Mouse (Mus musculus): ENCODE results near the gene Agl. TPM values are rescaled to one million over a fixed set of nuclear protein-coding genes. Genes with fewer than 3 reads are reported as not detected.
A peak's percentile ranks its signal among the peaks of the same experiment; 100 is the strongest.
"Not testable (repeated sequence)": the region's sequence is repeated elsewhere in the genome, so short reads cannot be mapped to it uniquely, and the experiment has no call there.

Agl gene
- polyA plus RNA-seq, 1 experiment: 20.8 TPM

- H3K4me1 ChIP-seq (ENCODE audit: control insufficient read depth, insufficient read depth, low read length); H3K4me3 ChIP-seq (replicated peaks; ENCODE audit: insufficient read depth, low read depth, low read length); DNase-seq; H3K27me3 ChIP-seq (ENCODE audit: control insufficient read depth, insufficient read depth, low read length); H3K27ac ChIP-seq (ENCODE audit: insufficient read depth, low read length): not testable (repeated sequence)
- 93% methylated on average over 7 of the region's 7 CpGs for WGBS
- TF ChIP-seq CTCF (IDR thresholded peaks at IDR 0.05; ENCODE audit: borderline replicate concordance, insufficient read depth, low read depth, low read length): peak; percentile 48; the same call in 1 of the 2 replicates
These were observed 41.0 kb downstream of the Agl start for GRCm38 (mm10) chr3:116766963-116767362.

GRCm38 (mm10) chr3:116752818-116753217, 55.1 kb downstream of the Agl start:
- WGBS: 78% methylated on average over 8 of the region's 8 CpGs
- no peak overlapping the region for H3K27ac ChIP-seq (ENCODE audit: insufficient read depth, low read length)
- no peak overlapping the region for H3K4me3 ChIP-seq (replicated peaks; ENCODE audit: insufficient read depth, low read depth, low read length)
- no peaks in the 10 kb centered on the region for H3K4me1 ChIP-seq (ENCODE audit: control insufficient read depth, insufficient read depth, low read length)
- DNase-seq: no peak
- H3K27me3 ChIP-seq (ENCODE audit: control insufficient read depth, insufficient read depth, low read length): no peaks in the 10 kb centered on the region
- TF ChIP-seq POLR2A (IDR thresholded peaks at IDR 0.05; ENCODE audit: borderline replicate concordance, insufficient read depth, low read length) (no peak), CTCF (IDR thresholded peaks at IDR 0.05; ENCODE audit: borderline replicate concordance, insufficient read depth, low read depth, low read length) (no peak)

DNA sequence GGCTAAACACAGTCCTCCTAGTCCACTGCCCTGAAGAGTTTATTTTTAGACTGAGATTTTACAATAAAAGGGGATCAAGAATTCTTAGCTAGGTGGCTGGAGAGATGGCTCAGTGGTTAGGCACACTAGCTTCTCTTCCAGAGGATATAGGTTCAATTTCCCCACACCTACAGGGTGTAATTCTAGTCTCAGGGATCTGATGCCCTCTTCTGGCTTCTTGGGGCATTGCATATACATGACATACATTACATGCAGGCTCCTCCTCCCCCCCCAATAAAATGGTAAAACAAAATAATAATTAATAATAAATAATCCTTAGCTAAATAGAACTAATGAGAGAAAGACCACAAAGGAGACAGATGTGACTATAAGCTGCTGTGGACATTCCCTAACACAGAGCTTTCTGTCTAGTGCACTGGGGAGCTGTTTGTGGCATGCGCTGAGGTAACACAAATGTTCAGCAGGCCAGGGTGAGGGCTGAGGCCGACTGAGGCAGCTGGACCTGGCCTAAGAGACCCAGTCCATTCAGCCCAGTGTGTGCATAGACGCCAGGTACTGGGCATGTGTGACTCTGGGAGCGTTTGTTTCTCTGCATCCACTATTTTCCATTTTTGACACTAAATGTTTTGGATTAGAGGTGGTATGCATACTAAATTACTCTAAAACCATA, 56.6 kb downstream of the Agl start:
- no peak overlapping the region for H3K4me3 ChIP-seq (replicated peaks; ENCODE audit: insufficient read depth, low read depth, low read length)
- peak; percentile 33 to 39 for DNase-seq
- TF ChIP-seq CTCF (IDR thresholded peaks at IDR 0.05; ENCODE audit: borderline replicate concordance, insufficient read depth, low read depth, low read length) (peak; percentile 36; the same call in 1 of the 2 replicates), POLR2A (IDR thresholded peaks at IDR 0.05; ENCODE audit: borderline replicate concordance, insufficient read depth, low read length) (no peak)
- no peaks in the 10 kb centered on the region for H3K4me1 ChIP-seq (ENCODE audit: control insufficient read depth, insufficient read depth, low read length)
- H3K27ac ChIP-seq (ENCODE audit: insufficient read depth, low read length): no peak overlapping the region
- 82% methylated on average over 4 of the region's 4 CpGs for WGBS
- no peaks in the 10 kb centered on the region for H3K27me3 ChIP-seq (ENCODE audit: control insufficient read depth, insufficient read depth, low read length)

DNA sequence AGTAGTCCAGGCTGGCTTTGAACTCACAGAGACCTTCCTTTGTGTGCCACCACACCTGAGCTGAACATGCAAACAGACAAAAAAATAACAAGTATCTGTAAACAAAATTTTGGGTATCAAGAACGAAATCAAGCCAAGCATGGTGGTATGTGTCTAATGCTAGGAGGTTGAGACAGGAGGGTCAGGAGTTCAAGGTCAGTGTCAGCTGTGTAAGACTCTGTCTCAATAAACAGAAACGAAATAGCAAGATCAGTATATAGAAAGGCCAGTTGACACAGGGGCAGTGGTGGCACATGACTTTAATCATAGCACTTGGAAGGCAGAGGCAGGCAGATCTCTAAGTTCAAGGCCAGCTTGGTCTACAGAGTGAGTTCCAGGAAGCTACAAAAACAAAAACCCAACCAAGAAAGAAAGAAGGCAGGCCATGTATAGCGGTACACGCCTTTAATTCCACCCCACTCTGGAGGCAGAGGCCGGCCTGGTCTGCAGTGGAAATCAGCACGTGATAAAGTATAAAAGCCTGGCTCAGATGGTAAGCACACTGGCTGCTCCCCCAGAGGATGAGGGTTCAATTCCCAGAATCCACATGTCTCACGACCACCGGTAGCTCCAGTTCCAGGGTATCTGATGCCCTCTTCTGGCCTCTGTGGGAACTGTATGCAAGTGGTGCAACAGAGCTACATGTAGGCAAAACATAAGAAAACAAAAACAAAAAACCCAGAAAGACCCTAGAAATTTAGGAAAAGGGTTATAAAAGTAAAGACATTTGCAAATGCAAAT, 59.4 kb downstream of the Agl start:
- 59% methylated on average over 8 of the region's 8 CpGs for WGBS
- no peak for DNase-seq
- H3K4me3 ChIP-seq (replicated peaks; ENCODE audit: insufficient read depth, low read depth, low read length): no peak overlapping the region
- H3K4me1 ChIP-seq (ENCODE audit: control insufficient read depth, insufficient read depth, low read length): no peaks in the 10 kb centered on the region
- TF ChIP-seq CTCF (IDR thresholded peaks at IDR 0.05; ENCODE audit: borderline replicate concordance, insufficient read depth, low read depth, low read length) (peak; percentile 24; the same call in 1 of the 2 replicates), POLR2A (IDR thresholded peaks at IDR 0.05; ENCODE audit: borderline replicate concordance, insufficient read depth, low read length) (no peak)
- no peaks in the 10 kb centered on the region for H3K27me3 ChIP-seq (ENCODE audit: control insufficient read depth, insufficient read depth, low read length)
- no peak overlapping the region for H3K27ac ChIP-seq (ENCODE audit: insufficient read depth, low read length)

DNA sequence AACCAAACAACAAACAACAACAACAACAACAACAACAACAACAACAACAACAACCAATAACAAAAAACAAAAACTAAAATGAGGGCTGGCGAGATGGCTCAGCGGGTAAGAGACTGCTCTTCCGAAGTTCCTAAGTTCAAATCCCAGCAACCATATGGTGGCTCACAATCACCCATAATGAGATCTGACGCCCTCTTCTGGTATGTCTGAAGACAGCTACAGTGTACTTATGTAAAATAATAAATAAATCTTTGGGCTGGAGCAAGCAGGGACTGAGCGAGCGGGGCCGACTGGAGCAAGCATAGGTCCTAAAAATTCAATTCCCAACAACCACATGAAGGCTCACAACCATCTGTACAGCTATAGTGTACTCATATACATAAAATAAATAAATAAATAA, 60.3 kb downstream of the Agl start:
- not testable (repeated sequence) for H3K27me3 ChIP-seq (ENCODE audit: control insufficient read depth, insufficient read depth, low read length); H3K4me3 ChIP-seq (replicated peaks; ENCODE audit: insufficient read depth, low read depth, low read length); H3K27ac ChIP-seq (ENCODE audit: insufficient read depth, low read length); H3K4me1 ChIP-seq (ENCODE audit: control insufficient read depth, insufficient read depth, low read length); DNase-seq
- whole genome bisulfite sequencing: 84% methylated on average over 7 of the region's 7 CpGs

DNA sequence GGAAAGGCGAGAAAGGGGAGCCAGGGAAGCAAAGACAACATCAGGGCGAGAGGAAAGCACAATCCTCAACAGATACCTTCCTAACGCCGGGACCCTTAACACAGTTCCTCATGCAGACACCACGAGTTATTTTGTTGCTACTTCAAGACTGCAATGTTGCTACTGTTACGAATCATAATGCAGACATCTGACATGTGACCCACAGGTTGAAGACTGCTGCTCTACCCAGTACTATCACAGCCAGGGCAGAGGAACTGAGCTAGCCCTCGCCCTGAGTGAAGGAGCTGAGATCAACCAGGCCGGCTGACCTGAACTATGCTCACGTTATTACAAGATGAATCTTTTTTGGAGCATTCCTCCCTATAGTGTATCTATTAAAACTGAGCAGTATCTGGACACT, 67.0 kb downstream of the Agl start:
- H3K4me3 ChIP-seq (replicated peaks; ENCODE audit: insufficient read depth, low read depth, low read length): no peak overlapping the region
- no peak for TF ChIP-seq POLR2A (IDR thresholded peaks at IDR 0.05; ENCODE audit: borderline replicate concordance, insufficient read depth, low read length)
- no peak overlapping the region for H3K27ac ChIP-seq (ENCODE audit: insufficient read depth, low read length)
- no peaks in the 10 kb centered on the region for H3K27me3 ChIP-seq (ENCODE audit: control insufficient read depth, insufficient read depth, low read length)
- H3K4me1 ChIP-seq (ENCODE audit: control insufficient read depth, insufficient read depth, low read length): no peaks in the 10 kb centered on the region
- no peak for DNase-seq
- WGBS: 86% methylated on average over 9 of the region's 9 CpGs

DNA sequence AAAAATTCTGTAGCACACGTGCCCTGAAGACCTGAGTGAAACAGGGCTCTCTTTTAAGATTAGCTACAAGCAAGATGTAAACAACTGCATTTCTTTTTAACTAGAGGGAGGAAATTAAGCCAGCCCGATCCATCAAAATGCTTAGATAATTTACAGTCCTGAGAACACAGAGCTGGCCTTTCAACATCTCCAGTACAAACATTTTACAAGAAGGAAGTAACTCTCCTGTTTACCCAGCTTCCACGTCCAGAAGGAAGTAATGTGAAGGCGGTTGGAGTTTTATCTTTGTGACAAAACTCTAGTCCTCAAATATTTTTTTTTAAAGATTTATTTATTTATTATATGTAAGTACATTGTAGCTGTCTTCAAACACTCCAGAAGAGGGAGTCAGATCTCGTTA, 67.9 kb downstream of the Agl start:
- no peak overlapping the region for H3K27ac ChIP-seq (ENCODE audit: insufficient read depth, low read length)
- no peak overlapping the region for H3K4me3 ChIP-seq (replicated peaks; ENCODE audit: insufficient read depth, low read depth, low read length)
- WGBS: 87% methylated on average over 5 of the region's 5 CpGs
- no peaks in the 10 kb centered on the region for H3K27me3 ChIP-seq (ENCODE audit: control insufficient read depth, insufficient read depth, low read length)
- H3K4me1 ChIP-seq (ENCODE audit: control insufficient read depth, insufficient read depth, low read length): no peaks in the 10 kb centered on the region
- DNase-seq: no peak
- TF ChIP-seq POLR2A (IDR thresholded peaks at IDR 0.05; ENCODE audit: borderline replicate concordance, insufficient read depth, low read length) (no peak), CTCF (IDR thresholded peaks at IDR 0.05; ENCODE audit: borderline replicate concordance, insufficient read depth, low read depth, low read length) (no peak)

DNA sequence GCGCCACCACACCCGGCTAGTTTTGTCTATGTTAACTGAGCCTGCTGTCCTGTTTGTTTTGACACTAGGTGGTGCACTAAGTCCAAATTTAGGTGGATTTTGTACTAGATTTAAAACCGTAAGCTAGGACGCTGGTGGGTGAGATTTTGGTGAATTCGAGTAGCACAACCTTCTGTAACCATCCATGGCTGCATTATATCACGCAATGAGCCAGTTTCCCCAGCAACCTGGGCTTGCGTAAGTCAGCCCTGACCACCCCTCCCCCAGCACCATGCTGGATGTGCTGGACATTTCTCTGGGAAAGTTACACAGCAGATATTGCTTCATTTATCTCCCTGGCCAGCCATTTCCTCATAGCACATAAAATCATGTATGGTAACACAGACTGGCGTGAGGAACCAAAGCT, 70.6 kb downstream of the Agl start:
- DNase-seq: no peak
- H3K4me1 ChIP-seq (ENCODE audit: control insufficient read depth, insufficient read depth, low read length): no peaks in the 10 kb centered on the region
- TF ChIP-seq POLR2A (IDR thresholded peaks at IDR 0.05; ENCODE audit: borderline replicate concordance, insufficient read depth, low read length) (no peak), CTCF (IDR thresholded peaks at IDR 0.05; ENCODE audit: borderline replicate concordance, insufficient read depth, low read depth, low read length) (0 out of 2 replicates have a peak, but pooled peaks have one; percentile 1)
- H3K27ac ChIP-seq (ENCODE audit: insufficient read depth, low read length): no peak overlapping the region
- WGBS: 66% methylated on average over 8 of the region's 8 CpGs
- no peak overlapping the region for H3K4me3 ChIP-seq (replicated peaks; ENCODE audit: insufficient read depth, low read depth, low read length)
- no peaks in the 10 kb centered on the region for H3K27me3 ChIP-seq (ENCODE audit: control insufficient read depth, insufficient read depth, low read length)

Data from cerebellum, adult 2 months (tissue).